Mouse (Mus musculus) T-helper 2 cell (primary cell): Measurements from ENCODE around the gene Plcl1.

Experiments
- in situ Hi-C: fragments of 300-600 bp; cut with MboI, MseI; formaldehyde crosslinking; loops from one replicate; pipeline ENCODE4 v1.15.1; 2025; ENCODE audit warnings: high pct_unique_total_duplicates

Gene Plcl1

GRCm38 (mm10) chr1:55792817-55793216 lies 387.1 kb downstream of the Plcl1 start:
- in situ Hi-C loops, result no loop called here
